Mouse (Mus musculus) thymus, adult 2 months (tissue): ENCODE results near the gene Galnt17.

Experiments
- CTCF ChIP-seq: fragments of 200-500 bp; IDR thresholded peaks from 2 replicates; pipeline ENCODE4 v1.5.1; 2012; ENCODE audit warnings: mild to moderate bottlenecking, control low read depth, low read length, moderate library complexity, borderline replicate concordance; ENCODE audit not compliant: control insufficient read depth, poor library complexity, insufficient read depth; ENCODE audit errors: extremely low read depth
- POLR2A ChIP-seq: fragments of 200-500 bp; IDR thresholded peaks from 2 replicates; pipeline ENCODE4 v1.6.1; 2012; ENCODE audit warnings: mild to moderate bottlenecking, low read length, control low read depth, moderate library complexity; ENCODE audit not compliant: control insufficient read depth, poor library complexity, insufficient read depth; ENCODE audit errors: extremely low read depth

DNA sequence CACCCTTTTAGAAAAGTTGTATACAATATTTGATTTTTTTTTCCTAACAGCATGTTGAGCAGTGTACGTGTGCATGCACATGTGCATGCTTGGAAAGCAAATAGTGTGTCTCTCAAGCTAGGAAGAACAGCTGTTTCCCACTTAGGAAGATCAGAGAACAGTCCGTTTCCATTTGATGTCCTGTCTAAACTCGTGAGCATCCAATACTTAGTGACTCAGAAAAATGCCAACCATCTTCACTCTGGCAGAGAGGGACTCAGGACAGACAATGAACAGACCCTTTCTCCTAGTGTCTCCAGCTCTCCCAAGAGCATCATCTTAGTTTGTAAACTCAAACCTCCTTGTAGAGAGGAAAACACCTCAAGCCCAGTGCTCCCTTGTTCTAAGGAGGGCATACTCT, 116.0 kb downstream of the Galnt17 start:
- TF ChIP-seq POLR2A (no peak), CTCF (no peak)
